Mouse (Mus musculus) midbrain, embryonic 14.5 days (tissue): Measurements from ENCODE around the gene Scnn1a. TPM values are rescaled to one million over a fixed set of nuclear protein-coding genes. Genes with fewer than 3 reads are reported as not detected.
"Not testable (repeated sequence)": the region's sequence is repeated elsewhere in the genome, so short reads cannot be mapped to it uniquely, and the experiment has no call there.

Experiments used
- ATAC-seq: fragments of 200-750 bp; cut with Nextera tagmentation; 2 replicates; pipeline ENCODE4 v1.8.0; 2017; ENCODE audit warnings: moderate number of reproducible peaks, moderate library complexity; ENCODE audit not compliant: low FRiP score, low TSS enrichment
- DNase-seq: peaks from one replicate; pipeline ENCODE4 v3.0.0-alpha.2; 2015
- H3K27ac ChIP-seq: fragments of 300-500 bp; sonication (generic); replicated peaks from 2 replicates; pipeline ENCODE4 v1.5.1; 2014; ENCODE audit warnings: mild to moderate bottlenecking, low read depth, low read length, moderate library complexity
- H3K27me3 ChIP-seq: fragments of 300-500 bp; sonication (generic); 2 replicates; pipeline ENCODE4 v1.6.1; 2014; ENCODE audit warnings: low read length, control low read depth, mixed read lengths; ENCODE audit not compliant: control insufficient read depth, insufficient read depth
- H3K36me3 ChIP-seq: fragments of 300-500 bp; sonication (generic); 2 replicates; pipeline ENCODE4 v1.6.1; 2014; ENCODE audit warnings: low read length, control low read depth; ENCODE audit not compliant: control insufficient read depth, insufficient read depth
- H3K4me1 ChIP-seq: fragments of 300-500 bp; sonication (generic); 2 replicates; pipeline ENCODE4 v1.6.1; 2014; ENCODE audit warnings: mild to moderate bottlenecking, antibody characterized with exemption, low read length, control low read depth; ENCODE audit not compliant: control insufficient read depth, insufficient read depth
- H3K4me2 ChIP-seq: fragments of 300-500 bp; sonication (generic); 2 replicates; pipeline ENCODE4 v1.6.1; 2014; ENCODE audit warnings: mild to moderate bottlenecking, low read length, moderate library complexity
- H3K4me3 ChIP-seq: fragments of 300-500 bp; sonication (generic); replicated peaks from 2 replicates; pipeline ENCODE4 v1.5.1; 2014; ENCODE audit warnings: low read depth, low read length
- H3K9ac ChIP-seq: fragments of 300-500 bp; sonication (generic); replicated peaks from 2 replicates; pipeline ENCODE4 v1.6.1; 2014; ENCODE audit warnings: mild to moderate bottlenecking, low read length, moderate library complexity
- H3K9me3 ChIP-seq: fragments of 300-500 bp; sonication (generic); 2 replicates; pipeline ENCODE4 v1.6.1; 2016; ENCODE audit warnings: low read length, control low read depth, mixed read lengths; ENCODE audit not compliant: control insufficient read depth
- WGBS: fragments of 180-500 bp; shearing (Covaris S2); extraction: QIAGEN DNeasy Blood & Tissue Kit; methylation state at CpG from one replicate; pipeline ENCODE4 v1.1.7; 2014; 5-methylcytosine and 5-hydroxymethylcytosine counted together
- polyA plus RNA-seq: library from polyadenylated mRNA; unstranded; fragments of >200 nt; fragmentation: Nextera tagmentation; extraction: Ambion mirVana; gene quantifications from 2 replicates; pipeline ENCODE4 v1.2.1, GENCODE M21; 2014

The Scnn1a gene
- 0.51 and 0.76 TPM in 2 replicates for polyA plus RNA-seq

DNA sequence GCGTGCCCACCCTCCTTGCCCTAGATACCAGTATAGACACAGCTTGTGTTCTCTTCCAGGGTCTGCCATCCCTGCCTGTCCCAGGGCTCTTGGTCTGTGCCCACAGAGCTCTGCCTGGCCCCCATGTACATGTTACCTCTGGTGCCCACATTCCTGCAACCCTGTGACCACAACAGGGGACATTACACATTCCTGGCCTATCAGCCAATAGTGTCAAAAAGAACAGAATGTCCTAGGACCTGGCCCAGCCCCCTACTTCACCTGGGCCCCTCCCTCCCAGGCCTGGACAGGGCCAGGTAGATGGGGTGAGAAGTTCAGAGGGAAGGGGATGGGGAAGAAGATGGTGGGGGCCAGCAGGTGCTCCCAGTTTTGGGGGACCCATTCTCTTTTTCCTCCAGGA, at the start of gene Scnn1a:
Gene Scnn1a, plus strand, starts transcription at position 337 of the 400 bp plus-strand sequence.
- 96% methylated on average over 1 of the region's 1 CpGs for WGBS
- Histone ChIP-seq H3K9me3 (no peaks in the 10 kb centered on the region), H3K4me1 (no peaks in the 10 kb centered on the region; the same call in 1 of the 2 replicates), H3K4me2 (no peak within 1 kb of the TSS), H3K27me3 (peaks cover 30% of the 10 kb centered on the region), H3K27ac (no peak within 1 kb of the TSS), H3K9ac (no peak within 1 kb of the TSS), H3K4me3 (no peak within 1 kb of the TSS), H3K36me3 (no peaks in the 10 kb centered on the region)
- DNase-seq, result no peak
- no peak for ATAC-seq

DNA sequence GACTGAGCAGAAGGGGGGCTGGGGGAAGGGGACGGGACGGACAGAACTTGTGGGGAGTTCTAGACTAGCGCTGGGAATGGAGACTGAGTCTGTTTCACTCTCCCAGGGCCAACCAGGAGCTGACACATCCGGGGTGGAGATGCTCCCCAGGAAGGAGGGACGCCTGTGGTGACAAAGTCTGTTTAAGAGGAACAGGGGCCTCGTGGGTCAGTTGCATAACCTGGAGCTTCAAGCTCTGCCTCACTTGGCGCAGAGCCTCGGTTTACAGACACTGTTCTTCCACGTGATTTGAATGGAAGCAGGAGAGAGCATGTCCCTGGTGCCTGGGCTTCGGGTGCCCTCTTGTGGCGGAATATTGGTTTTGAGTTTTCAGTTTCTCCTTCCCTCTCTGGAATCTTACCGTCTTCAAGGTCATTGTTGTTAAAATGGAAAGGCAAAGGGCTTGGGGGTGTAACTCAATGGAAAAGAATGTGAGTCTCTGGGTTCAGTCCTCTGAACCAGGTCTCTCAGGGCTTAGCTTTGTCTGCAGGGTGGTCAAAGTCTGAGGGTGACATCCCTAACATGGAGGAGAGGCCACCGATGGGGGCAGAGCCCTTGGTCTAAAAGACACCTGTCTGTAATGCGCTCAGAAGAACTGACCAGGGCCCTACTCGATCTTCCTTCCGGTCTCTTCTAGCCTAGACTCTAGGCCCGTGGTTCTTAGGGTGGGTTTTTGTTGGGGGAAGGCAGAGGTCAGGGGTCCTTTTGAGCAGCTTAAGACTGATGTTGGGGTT, 48.8 kb upstream of the Scnn1a start:
- 0 out of 2 replicates have a peak overlapping the region, but pooled peaks have one; percentile 26 for H3K9ac ChIP-seq
- no peak overlapping the region for H3K4me3 ChIP-seq
- no peak overlapping the region for H3K27ac ChIP-seq
- WGBS, result 18% methylated on average over 17 of the region's 17 CpGs
- ATAC-seq (peak; percentile 74), DNase-seq (peak; percentile 94)
- no peaks in the 10 kb centered on the region for H3K9me3 ChIP-seq
- H3K27me3 ChIP-seq, result no peaks in the 10 kb centered on the region
- peak overlapping the region; percentile 43 for H3K4me2 ChIP-seq
- H3K36me3 ChIP-seq, result no peaks in the 10 kb centered on the region
- H3K4me1 ChIP-seq, result no peaks in the 10 kb centered on the region

DNA sequence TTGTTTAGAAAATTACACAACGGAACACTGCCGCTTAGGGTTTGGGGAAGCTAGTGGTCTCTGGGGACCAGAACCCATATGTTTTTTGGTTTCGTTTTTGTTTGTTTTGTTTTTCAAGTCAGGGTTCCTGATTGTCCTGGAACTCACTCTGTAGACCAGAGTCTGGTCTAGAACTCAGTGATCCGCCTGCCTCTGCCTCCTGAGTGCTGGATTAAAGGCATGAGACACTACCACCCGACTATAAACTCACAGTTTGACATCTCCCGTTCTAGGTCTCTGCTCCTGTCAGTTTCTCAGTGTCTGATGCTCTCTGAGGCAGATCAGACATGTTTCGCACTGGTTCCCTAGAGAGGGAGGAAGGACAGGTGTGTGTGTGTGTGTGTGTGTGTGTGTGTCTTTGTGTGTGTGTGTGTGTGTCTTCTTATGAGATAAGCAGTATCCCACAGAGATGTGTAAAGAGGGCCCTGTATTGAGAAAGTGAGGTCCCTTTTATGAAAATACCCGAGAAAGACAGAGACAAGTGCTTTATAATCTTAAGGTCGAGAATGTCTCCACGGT, 48.2 kb upstream of the Scnn1a start:
- WGBS, result 78% methylated on average over 10 of the region's 10 CpGs
- H3K4me2 ChIP-seq, result no peak overlapping the region
- H3K9me3 ChIP-seq, result no peaks in the 10 kb centered on the region
- no peaks in the 10 kb centered on the region for H3K4me1 ChIP-seq
- no peak for DNase-seq
- H3K9ac ChIP-seq, result no peak overlapping the region
- no peak overlapping the region for H3K27ac ChIP-seq
- no peak overlapping the region for H3K4me3 ChIP-seq
- no peak for ATAC-seq
- H3K27me3 ChIP-seq, result no peaks in the 10 kb centered on the region
- H3K36me3 ChIP-seq, result no peaks in the 10 kb centered on the region

DNA sequence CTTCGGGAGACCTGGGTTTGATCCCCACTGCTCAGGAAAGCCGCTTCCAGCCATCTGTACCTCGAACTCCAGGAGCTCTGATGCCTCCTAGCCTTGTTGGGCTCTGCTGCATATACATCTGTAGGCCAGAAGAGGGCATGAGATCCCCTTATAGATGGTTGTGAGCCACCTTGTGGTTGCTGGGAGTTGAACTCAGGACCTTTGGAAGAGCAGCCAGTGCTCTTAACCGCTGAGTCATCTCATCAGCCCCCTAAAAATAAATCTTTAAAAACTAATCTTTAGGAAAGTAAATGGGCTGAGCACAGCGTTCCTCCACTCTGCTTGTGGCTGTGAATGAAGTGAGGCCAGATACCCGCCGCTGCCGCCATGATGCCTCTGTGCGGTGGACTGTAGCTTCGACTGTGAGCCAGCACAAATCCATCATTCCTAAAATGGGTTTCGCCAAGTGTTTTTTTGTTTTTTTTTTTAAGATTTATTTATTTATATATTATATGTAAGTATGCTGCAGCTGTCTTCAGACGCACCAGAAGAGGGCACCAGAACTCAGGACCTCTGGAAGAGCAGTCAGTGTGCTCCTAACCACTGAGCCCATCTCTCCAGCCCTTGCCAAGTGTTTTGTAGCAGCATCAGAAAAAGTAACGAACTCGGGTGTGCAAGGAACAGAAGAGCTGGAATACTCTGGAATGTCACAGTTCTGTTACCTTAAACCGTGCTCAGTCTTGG, 45.5 kb upstream of the Scnn1a start:
- peak; percentile 65 for DNase-seq
- no peak for ATAC-seq
- Histone ChIP-seq H3K4me3 (no peak overlapping the region), H3K27me3 (no peaks in the 10 kb centered on the region), H3K4me1 (no peaks in the 10 kb centered on the region), H3K4me2 (no peak overlapping the region), H3K27ac (no peak overlapping the region), H3K36me3 (no peaks in the 10 kb centered on the region), H3K9ac (no peak overlapping the region), H3K9me3 (no peaks in the 10 kb centered on the region)
- WGBS, result 66% methylated on average over 15 of the region's 15 CpGs

DNA sequence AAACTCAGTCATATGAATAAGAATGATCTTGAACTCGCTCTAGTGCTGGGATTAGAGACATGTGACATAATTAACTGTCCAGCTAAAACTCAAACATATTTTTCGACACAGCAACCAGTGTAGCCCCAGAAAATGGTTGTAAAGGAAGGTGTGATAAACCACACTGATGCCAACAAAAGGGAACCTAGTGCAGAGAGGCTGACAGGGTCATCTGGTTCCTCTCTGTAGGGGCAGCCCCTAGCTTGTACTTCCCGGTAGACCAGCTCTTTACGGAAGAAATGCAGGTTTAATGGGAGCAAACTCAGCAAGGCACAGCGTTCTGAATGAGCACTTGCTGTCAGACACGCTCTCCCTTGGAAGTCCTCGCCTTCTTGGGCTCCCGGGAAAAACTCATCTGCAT, 40.7 kb upstream of the Scnn1a start:
- 67% methylated on average over 8 of the region's 8 CpGs for WGBS
- no peak for DNase-seq
- no peak for ATAC-seq
- Histone ChIP-seq H3K27ac (no peak overlapping the region), H3K4me3 (no peak overlapping the region), H3K9ac (no peak overlapping the region), H3K4me2 (no peak overlapping the region), H3K9me3 (no peaks in the 10 kb centered on the region), H3K36me3 (no peaks in the 10 kb centered on the region), H3K27me3 (no peaks in the 10 kb centered on the region), H3K4me1 (no peaks in the 10 kb centered on the region)

DNA sequence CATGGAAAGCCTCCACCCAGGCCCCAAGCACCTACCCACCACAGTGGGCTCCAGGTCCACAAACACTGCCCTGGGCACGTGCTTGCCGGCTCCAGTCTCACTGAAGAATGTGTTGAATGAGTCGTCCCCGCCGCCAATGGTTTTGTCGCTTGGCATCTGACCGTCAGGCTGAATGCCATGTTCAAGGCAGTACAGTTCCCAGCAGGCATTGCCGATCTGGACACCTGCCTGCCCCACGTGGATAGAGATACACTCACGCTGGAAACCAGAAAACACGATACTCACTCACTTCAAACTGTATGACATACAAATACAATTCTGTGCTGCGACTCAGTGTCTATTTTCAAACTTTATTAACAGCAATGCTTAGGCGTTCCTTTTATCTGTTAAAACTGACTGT, 37.7 kb upstream of the Scnn1a start:
- H3K27ac ChIP-seq, DNase-seq, H3K4me3 ChIP-seq, H3K9ac ChIP-seq, H3K9me3 ChIP-seq, ATAC-seq, H3K27me3 ChIP-seq, H3K4me1 ChIP-seq, H3K36me3 ChIP-seq, H3K4me2 ChIP-seq: not testable (repeated sequence)
- WGBS, result 92% methylated on average over 13 of the region's 13 CpGs

DNA sequence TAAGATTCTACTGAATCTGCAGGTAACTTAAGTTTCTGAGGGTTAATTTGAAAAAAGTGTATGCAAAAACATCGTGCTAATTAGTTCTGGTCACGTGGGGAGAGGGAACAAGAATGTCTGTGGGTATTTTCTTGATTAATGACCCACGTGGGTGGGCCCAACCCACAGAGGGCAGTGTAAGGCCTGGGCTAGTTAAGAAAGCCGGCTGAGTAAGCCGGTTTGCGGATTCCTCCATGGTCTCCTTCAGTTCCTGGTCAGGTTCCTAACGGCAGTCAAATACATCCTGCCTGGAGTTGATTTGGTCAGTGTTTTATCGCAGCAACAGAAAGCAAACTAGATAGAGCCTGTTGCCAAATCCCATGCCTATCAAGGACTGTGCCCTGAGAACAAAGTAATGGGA, 36.2 kb upstream of the Scnn1a start:
- DNase-seq (no peak), ATAC-seq (no peak)
- Histone ChIP-seq H3K9me3 (no peaks in the 10 kb centered on the region), H3K27ac (no peak overlapping the region), H3K36me3 (no peaks in the 10 kb centered on the region), H3K27me3 (no peaks in the 10 kb centered on the region), H3K9ac (no peak overlapping the region), H3K4me2 (no peak overlapping the region), H3K4me1 (no peaks in the 10 kb centered on the region), H3K4me3 (no peak overlapping the region)
- 72% methylated on average over 8 of the region's 8 CpGs for WGBS

DNA sequence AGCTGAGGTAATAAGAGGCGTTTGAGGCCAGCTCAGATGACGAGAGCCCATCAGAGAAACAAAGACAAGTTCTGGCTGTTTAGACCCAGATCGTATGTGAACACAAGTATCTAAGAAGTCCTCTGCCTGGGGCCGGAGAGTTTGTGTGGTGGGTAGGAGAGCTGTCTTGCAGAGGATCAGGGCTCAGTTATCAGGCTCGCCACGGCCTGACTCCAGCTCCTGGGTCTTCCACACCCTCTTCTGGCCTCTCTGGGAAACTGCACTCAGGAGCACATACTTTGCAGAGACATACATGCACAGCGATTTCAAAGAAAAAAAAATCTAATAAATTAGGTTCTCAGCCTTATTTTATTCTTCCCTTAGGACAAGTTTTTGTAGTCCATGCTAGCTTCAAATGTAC, 35.7 kb upstream of the Scnn1a start:
- H3K9ac ChIP-seq, result no peak overlapping the region
- DNase-seq, result no peak
- WGBS, result 94% methylated on average over 7 of the region's 7 CpGs

More for the DNA sequence above, 35.7 kb upstream of the Scnn1a start:
- Histone ChIP-seq H3K4me1 (no peaks in the 10 kb centered on the region), H3K27ac (no peak overlapping the region), H3K27me3 (no peaks in the 10 kb centered on the region), H3K4me2 (no peak overlapping the region), H3K36me3 (no peaks in the 10 kb centered on the region), H3K9me3 (no peaks in the 10 kb centered on the region), H3K4me3 (no peak overlapping the region)
- ATAC-seq, result no peak
